Mouse (Mus musculus): ENCODE results near the gene Tspan4. TPM values are rescaled to one million over a fixed set of nuclear protein-coding genes. Genes with fewer than 3 reads are reported as not detected.
A peak's percentile ranks its signal among the peaks of the same experiment; 100 is the strongest.

Tspan4 gene
- polyA plus RNA-seq, 1 experiment from 2014 or later: 29.7 TPM

- Histone ChIP-seq H3K9ac (ENCODE audit: low read length) (no peak overlapping the region), H3K9me3 (ENCODE audit: control insufficient read depth, low read length) (no peaks in the 10 kb centered on the region; the same call in 1 of the 2 replicates)
- ATAC-seq (replicated peaks; ENCODE audit: low FRiP score): peak; percentile 72; the same call in 1 of the 2 replicates
Measured at GRCm38 (mm10) chr7:141508160-141508559, 33.1 kb downstream of the Tspan4 start.

GRCm38 (mm10) chr7:141510196-141510595, 35.2 kb downstream of the Tspan4 start:
- 93% methylated on average over 5 of the region's 5 CpGs for WGBS
- Histone ChIP-seq H3K27ac (ENCODE audit: low read depth, low read length) (no peak overlapping the region), H3K4me1 (replicated peaks; ENCODE audit: control insufficient read depth, insufficient read depth, low read length) (no peaks in the 10 kb centered on the region)

More at GRCm38 (mm10) chr7:141508160-141508559, 33.1 kb downstream of the Tspan4 start:
- no peak overlapping the region for H3K4me2 ChIP-seq (ENCODE audit: low read depth, low read length, severe bottlenecking)
- H3K4me1 ChIP-seq (replicated peaks; ENCODE audit: control insufficient read depth, insufficient read depth, low read length): no peaks in the 10 kb centered on the region
- DNase-seq (ENCODE audit: low spot score): no peak
- H3K27me3 ChIP-seq (ENCODE audit: control insufficient read depth, insufficient read depth, low read length): no peaks in the 10 kb centered on the region
- H3K36me3 ChIP-seq (ENCODE audit: control insufficient read depth, insufficient read depth, low read length): no peaks in the 10 kb centered on the region
- peak overlapping the region; percentile 63 for H3K27ac ChIP-seq (ENCODE audit: low read depth, low read length)
- no peak overlapping the region for H3K4me3 ChIP-seq (ENCODE audit: low read depth, low read length)

GRCm38 (mm10) chr7:141510681-141511191, 35.7 kb downstream of the Tspan4 start:
- no peak overlapping the region for H3K9ac ChIP-seq (ENCODE audit: low read length)
- no peak overlapping the region for H3K4me2 ChIP-seq (ENCODE audit: low read depth, low read length, severe bottlenecking)
- no peaks in the 10 kb centered on the region for H3K36me3 ChIP-seq (ENCODE audit: control insufficient read depth, insufficient read depth, low read length)

More at GRCm38 (mm10) chr7:141510196-141510595, 35.2 kb downstream of the Tspan4 start:
- H3K9ac ChIP-seq (ENCODE audit: low read length): no peak overlapping the region
- H3K4me2 ChIP-seq (ENCODE audit: low read depth, low read length, severe bottlenecking): no peak overlapping the region
- ATAC-seq (replicated peaks; ENCODE audit: low FRiP score) (no peak), DNase-seq (ENCODE audit: low spot score) (no peak)
- no peaks in the 10 kb centered on the region; the same call in 1 of the 2 replicates for H3K9me3 ChIP-seq (ENCODE audit: control insufficient read depth, low read length)
- H3K36me3 ChIP-seq (ENCODE audit: control insufficient read depth, insufficient read depth, low read length): no peaks in the 10 kb centered on the region
- no peak overlapping the region for H3K4me3 ChIP-seq (ENCODE audit: low read depth, low read length)
- no peaks in the 10 kb centered on the region for H3K27me3 ChIP-seq (ENCODE audit: control insufficient read depth, insufficient read depth, low read length)

GRCm38 (mm10) chr7:141517638-141518037, 42.6 kb downstream of the Tspan4 start:
- DNase-seq (ENCODE audit: low spot score): no peak
- no peaks in the 10 kb centered on the region for H3K27me3 ChIP-seq (ENCODE audit: control insufficient read depth, insufficient read depth, low read length)
- H3K27ac ChIP-seq (ENCODE audit: low read depth, low read length): no peak overlapping the region
- H3K9me3 ChIP-seq (ENCODE audit: control insufficient read depth, low read length): no peaks in the 10 kb centered on the region
- no peak overlapping the region for H3K4me2 ChIP-seq (ENCODE audit: low read depth, low read length, severe bottlenecking)
- 93% methylated on average over 4 of the region's 4 CpGs for WGBS
- H3K4me1 ChIP-seq (replicated peaks; ENCODE audit: control insufficient read depth, insufficient read depth, low read length): no peaks in the 10 kb centered on the region
- H3K4me3 ChIP-seq (ENCODE audit: low read depth, low read length): no peak overlapping the region
- H3K36me3 ChIP-seq (ENCODE audit: control insufficient read depth, insufficient read depth, low read length): no peaks in the 10 kb centered on the region
- no peak for ATAC-seq (replicated peaks; ENCODE audit: low FRiP score)
- no peak overlapping the region for H3K9ac ChIP-seq (ENCODE audit: low read length)

More at GRCm38 (mm10) chr7:141510681-141511191, 35.7 kb downstream of the Tspan4 start:
- 72% methylated on average over 8 of the region's 8 CpGs for WGBS
- no peak for DNase-seq (ENCODE audit: low spot score)
- no peak overlapping the region for H3K27ac ChIP-seq (ENCODE audit: low read depth, low read length)
- no peaks in the 10 kb centered on the region; the same call in 1 of the 2 replicates for H3K9me3 ChIP-seq (ENCODE audit: control insufficient read depth, low read length)
- H3K4me1 ChIP-seq (replicated peaks; ENCODE audit: control insufficient read depth, insufficient read depth, low read length): no peaks in the 10 kb centered on the region
- ATAC-seq (replicated peaks; ENCODE audit: low FRiP score): no peak
- H3K4me3 ChIP-seq (ENCODE audit: low read depth, low read length): no peak overlapping the region
- H3K27me3 ChIP-seq (ENCODE audit: control insufficient read depth, insufficient read depth, low read length): no peaks in the 10 kb centered on the region

- no peak overlapping the region for H3K4me3 ChIP-seq (ENCODE audit: low read depth, low read length)
- ATAC-seq (replicated peaks; ENCODE audit: low FRiP score): no peak
- no peaks in the 10 kb centered on the region for H3K27me3 ChIP-seq (ENCODE audit: control insufficient read depth, insufficient read depth, low read length)
- H3K36me3 ChIP-seq (ENCODE audit: control insufficient read depth, insufficient read depth, low read length): no peaks in the 10 kb centered on the region
- H3K27ac ChIP-seq (ENCODE audit: low read depth, low read length): no peak overlapping the region
- H3K4me2 ChIP-seq (ENCODE audit: low read depth, low read length, severe bottlenecking): no peak overlapping the region
- DNase-seq (ENCODE audit: low spot score): no peak
- no peak overlapping the region for H3K9ac ChIP-seq (ENCODE audit: low read length)
- 86% methylated on average over 5 of the region's 5 CpGs for WGBS
- no peaks in the 10 kb centered on the region for H3K9me3 ChIP-seq (ENCODE audit: control insufficient read depth, low read length)
- H3K4me1 ChIP-seq (replicated peaks; ENCODE audit: control insufficient read depth, insufficient read depth, low read length): no peaks in the 10 kb centered on the region
Measured at GRCm38 (mm10) chr7:141518296-141518695, 43.3 kb downstream of the Tspan4 start.

- Histone ChIP-seq H3K4me2 (ENCODE audit: low read depth, low read length, severe bottlenecking) (no peak overlapping the region), H3K4me1 (replicated peaks; ENCODE audit: control insufficient read depth, insufficient read depth, low read length) (no peaks in the 10 kb centered on the region), H3K9ac (ENCODE audit: low read length) (no peak overlapping the region), H3K4me3 (ENCODE audit: low read depth, low read length) (no peak overlapping the region), H3K27me3 (ENCODE audit: control insufficient read depth, insufficient read depth, low read length) (no peaks in the 10 kb centered on the region), H3K27ac (ENCODE audit: low read depth, low read length) (no peak overlapping the region), H3K36me3 (ENCODE audit: control insufficient read depth, insufficient read depth, low read length) (no peaks in the 10 kb centered on the region), H3K9me3 (ENCODE audit: control insufficient read depth, low read length) (no peaks in the 10 kb centered on the region)
- no peak for DNase-seq (ENCODE audit: low spot score)
- ATAC-seq (replicated peaks; ENCODE audit: low FRiP score): no peak
- WGBS: 80% methylated on average over 3 of the region's 3 CpGs
Measured at GRCm38 (mm10) chr7:141518926-141519325, 43.9 kb downstream of the Tspan4 start.

GRCm38 (mm10) chr7:141519795-141520194, 44.8 kb downstream of the Tspan4 start:
- H3K4me2 ChIP-seq (ENCODE audit: low read depth, low read length, severe bottlenecking): no peak overlapping the region
- ATAC-seq (replicated peaks; ENCODE audit: low FRiP score) (no peak), DNase-seq (ENCODE audit: low spot score) (no peak)
- H3K27me3 ChIP-seq (ENCODE audit: control insufficient read depth, insufficient read depth, low read length): no peaks in the 10 kb centered on the region
- no peaks in the 10 kb centered on the region for H3K36me3 ChIP-seq (ENCODE audit: control insufficient read depth, insufficient read depth, low read length)
- no peak overlapping the region for H3K4me3 ChIP-seq (ENCODE audit: low read depth, low read length)
- H3K9me3 ChIP-seq (ENCODE audit: control insufficient read depth, low read length): no peaks in the 10 kb centered on the region
- no peak overlapping the region for H3K27ac ChIP-seq (ENCODE audit: low read depth, low read length)
- H3K9ac ChIP-seq (ENCODE audit: low read length): no peak overlapping the region
- 89% methylated on average over 1 of the region's 1 CpGs for WGBS
- no peaks in the 10 kb centered on the region for H3K4me1 ChIP-seq (replicated peaks; ENCODE audit: control insufficient read depth, insufficient read depth, low read length)

- ATAC-seq (replicated peaks; ENCODE audit: low FRiP score): no peak
- 59% methylated on average over 4 of the region's 4 CpGs for WGBS
- no peak overlapping the region for H3K9ac ChIP-seq (ENCODE audit: low read length)
Measured at GRCm38 (mm10) chr7:141523007-141523406, 48.0 kb downstream of the Tspan4 start.

GRCm38 (mm10) chr7:141524271-141524670, 49.2 kb downstream of the Tspan4 start:
- no peaks in the 10 kb centered on the region for H3K4me1 ChIP-seq (replicated peaks; ENCODE audit: control insufficient read depth, insufficient read depth, low read length)
- H3K27me3 ChIP-seq (ENCODE audit: control insufficient read depth, insufficient read depth, low read length): no peaks in the 10 kb centered on the region
- WGBS: 89% methylated on average over 4 of the region's 4 CpGs
- no peaks in the 10 kb centered on the region for H3K9me3 ChIP-seq (ENCODE audit: control insufficient read depth, low read length)
- no peak overlapping the region for H3K9ac ChIP-seq (ENCODE audit: low read length)
- no peaks in the 10 kb centered on the region for H3K36me3 ChIP-seq (ENCODE audit: control insufficient read depth, insufficient read depth, low read length)
- DNase-seq (ENCODE audit: low spot score) (no peak), ATAC-seq (replicated peaks; ENCODE audit: low FRiP score) (no peak)
- no peak overlapping the region for H3K4me2 ChIP-seq (ENCODE audit: low read depth, low read length, severe bottlenecking)
- no peak overlapping the region for H3K4me3 ChIP-seq (ENCODE audit: low read depth, low read length)
- no peak overlapping the region for H3K27ac ChIP-seq (ENCODE audit: low read depth, low read length)

More at GRCm38 (mm10) chr7:141523007-141523406, 48.0 kb downstream of the Tspan4 start:
- Histone ChIP-seq H3K27me3 (ENCODE audit: control insufficient read depth, insufficient read depth, low read length) (no peaks in the 10 kb centered on the region), H3K36me3 (ENCODE audit: control insufficient read depth, insufficient read depth, low read length) (no peaks in the 10 kb centered on the region), H3K9me3 (ENCODE audit: control insufficient read depth, low read length) (no peaks in the 10 kb centered on the region), H3K4me1 (replicated peaks; ENCODE audit: control insufficient read depth, insufficient read depth, low read length) (no peaks in the 10 kb centered on the region), H3K4me2 (ENCODE audit: low read depth, low read length, severe bottlenecking) (no peak overlapping the region), H3K27ac (ENCODE audit: low read depth, low read length) (no peak overlapping the region), H3K4me3 (ENCODE audit: low read depth, low read length) (no peak overlapping the region)
- no peak for DNase-seq (ENCODE audit: low spot score)
